Mouse (Mus musculus): ENCODE data around the gene AL732309.1. TPM values are rescaled to one million over a fixed set of nuclear protein-coding genes. Genes with fewer than 3 reads are reported as not detected.
A peak's percentile ranks its signal among the peaks of the same experiment; 100 is the strongest.

AL732309.1 gene
- 3.5 and 6.2 TPM in 2 replicates for polyA plus RNA-seq (2016; fragmentation: Nextera tagmentation; extraction: Ambion mirVana)

DNA sequence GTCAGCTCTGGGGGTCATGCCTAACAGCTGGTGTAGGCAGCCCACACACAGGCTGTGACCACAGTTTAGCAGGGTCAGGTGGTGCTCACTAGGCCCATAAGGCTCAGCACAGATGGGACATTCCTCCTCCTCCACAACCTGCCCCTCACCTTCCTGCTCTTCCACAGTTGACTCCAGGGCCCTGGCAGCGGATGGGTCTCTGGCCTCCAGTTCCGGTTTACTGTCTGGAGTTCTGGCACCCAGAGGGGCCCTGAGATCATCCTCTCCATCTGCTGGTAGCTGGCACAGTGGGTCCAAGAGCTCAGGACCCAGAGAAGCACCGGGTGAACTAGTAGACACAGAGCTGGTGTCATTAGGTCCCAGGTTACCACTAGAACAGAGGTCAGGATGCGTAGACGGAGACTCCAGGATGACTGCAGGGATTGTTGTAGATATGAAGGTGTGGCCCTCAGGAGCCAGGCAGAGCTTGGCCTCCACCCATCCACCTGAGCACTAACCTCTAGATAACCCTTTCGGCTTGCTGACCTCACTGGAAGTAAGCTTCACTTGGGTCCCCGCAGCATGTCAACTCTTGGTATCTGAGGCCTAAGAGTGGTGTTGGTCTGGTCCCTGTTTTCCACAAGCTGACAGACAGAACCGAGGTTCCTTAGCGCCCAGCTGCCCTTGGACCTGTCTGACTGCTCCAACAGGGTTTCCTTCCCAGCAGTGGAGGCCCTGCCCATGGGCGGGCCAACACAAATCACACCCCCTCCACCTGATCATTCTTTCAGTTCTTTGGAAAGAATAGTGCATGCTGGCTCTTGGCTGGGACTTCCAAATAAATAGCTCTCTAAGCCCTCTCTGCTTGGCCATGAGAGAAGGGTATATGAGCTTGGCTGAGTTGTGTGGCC lies at the start of gene AL732309.1:
Gene AL732309.1, minus strand, starts transcription at position 681 of the 890 bp plus-strand sequence.
- Histone ChIP-seq H3K27ac (no peak within 1 kb of the TSS), H3K36me3 (peaks cover 66% of the 10 kb centered on the region), H3K27me3 (peaks cover 13% of the 10 kb centered on the region), H3K4me2 (replicated peaks) (no peak within 1 kb of the TSS), H3K4me3 (no peak within 1 kb of the TSS), H3K4me1 (peaks cover 18% of the 10 kb centered on the region), H3K9me3 (replicated peaks) (no peaks in the 10 kb centered on the region), H3K9ac (no peak within 1 kb of the TSS)
- 87% methylated on average over 10 of the region's 10 CpGs for WGBS
- ATAC-seq (ENCODE audit: low FRiP score): no peak

DNA sequence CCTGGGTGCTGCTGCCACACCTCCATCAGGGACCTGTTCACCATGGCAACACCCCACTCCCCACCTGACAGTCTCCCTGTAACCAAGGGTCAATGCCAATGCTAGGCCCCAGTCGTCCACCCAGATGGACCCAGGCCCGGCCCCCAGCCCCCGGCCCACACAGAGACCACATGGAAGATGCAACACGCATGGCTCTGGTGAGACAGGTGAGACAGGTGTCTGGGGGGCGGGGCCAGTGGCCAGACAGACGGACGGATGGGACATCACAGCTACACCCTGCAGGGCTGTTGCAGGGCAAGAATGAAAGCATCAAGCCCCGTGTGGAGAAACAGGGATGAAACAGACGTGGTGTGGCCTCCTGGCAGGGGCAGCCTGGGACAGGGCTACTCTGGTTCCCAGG lies 47.0 kb upstream of the AL732309.1 start:
- Histone ChIP-seq H3K4me2 (replicated peaks) (no peak overlapping the region), H3K4me3 (no peak overlapping the region), H3K27me3 (peaks cover 93% of the 10 kb centered on the region), H3K27ac (no peak overlapping the region), H3K9ac (no peak overlapping the region), H3K36me3 (no peaks in the 10 kb centered on the region), H3K9me3 (replicated peaks) (no peaks in the 10 kb centered on the region), H3K4me1 (peaks cover 16% of the 10 kb centered on the region)
- no peak for ATAC-seq (ENCODE audit: low FRiP score)
- WGBS: 80% methylated on average over 9 of the region's 9 CpGs

DNA sequence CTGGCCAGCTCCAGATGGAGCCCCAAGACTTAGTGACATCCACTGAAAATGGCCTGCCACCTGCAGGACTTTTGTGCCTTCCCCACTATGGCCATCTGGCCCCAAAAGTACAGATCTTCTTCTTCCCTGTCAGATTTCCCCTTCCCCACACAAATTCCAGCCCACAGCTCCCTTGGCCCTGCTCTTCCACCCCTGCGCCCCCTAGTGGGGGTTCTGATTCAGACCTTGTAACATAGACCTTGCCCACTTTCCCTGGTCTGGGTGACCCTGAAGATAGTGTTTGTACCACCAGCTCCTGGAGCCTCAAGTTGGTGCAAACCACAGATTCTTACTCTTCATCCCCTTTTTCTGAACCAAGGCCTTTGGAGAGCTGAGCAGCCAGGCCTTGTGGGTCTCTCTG lies 46.2 kb upstream of the AL732309.1 start:
- no peak overlapping the region for H3K4me3 ChIP-seq
- H3K9me3 ChIP-seq (replicated peaks): no peaks in the 10 kb centered on the region
- WGBS: 0% methylated on average over 1 of the region's 1 CpGs
- H3K4me1 ChIP-seq: peaks cover 16% of the 10 kb centered on the region
- no peak overlapping the region for H3K27ac ChIP-seq
- ATAC-seq (ENCODE audit: low FRiP score): no peak
- H3K4me2 ChIP-seq (replicated peaks): no peak overlapping the region
- peaks cover 98% of the 10 kb centered on the region for H3K27me3 ChIP-seq
- no peak overlapping the region for H3K9ac ChIP-seq
- no peaks in the 10 kb centered on the region for H3K36me3 ChIP-seq

DNA sequence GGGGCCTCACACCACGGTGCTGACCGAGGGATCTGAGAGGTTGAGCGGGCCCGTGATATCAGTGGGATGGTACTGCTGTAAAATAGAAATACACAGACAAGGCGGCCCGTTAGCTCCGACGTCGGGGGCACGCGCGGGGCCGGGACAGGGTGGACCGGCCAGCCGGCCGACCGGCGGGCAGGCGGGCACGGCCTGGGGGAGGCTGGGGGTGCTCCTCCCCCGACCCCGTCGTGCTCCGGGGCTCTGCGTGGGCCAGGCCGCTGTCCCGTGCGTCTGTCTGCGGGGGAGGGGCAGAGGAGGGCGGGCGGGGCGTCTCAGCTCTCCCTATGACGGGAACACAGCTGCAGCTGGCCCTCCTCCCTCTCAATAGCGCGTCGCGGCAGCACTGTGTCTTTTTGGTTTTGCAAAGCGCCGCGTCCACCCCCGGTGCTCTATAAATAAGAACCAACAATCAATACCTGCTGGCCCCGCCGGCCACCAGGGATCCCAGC lies 45.4 kb upstream of the AL732309.1 start:
- H3K27me3 ChIP-seq: peaks cover 99% of the 10 kb centered on the region
- 8% methylated on average over 35 of the region's 43 CpGs for WGBS
- peak; percentile 49 for ATAC-seq (ENCODE audit: low FRiP score)

DNA sequence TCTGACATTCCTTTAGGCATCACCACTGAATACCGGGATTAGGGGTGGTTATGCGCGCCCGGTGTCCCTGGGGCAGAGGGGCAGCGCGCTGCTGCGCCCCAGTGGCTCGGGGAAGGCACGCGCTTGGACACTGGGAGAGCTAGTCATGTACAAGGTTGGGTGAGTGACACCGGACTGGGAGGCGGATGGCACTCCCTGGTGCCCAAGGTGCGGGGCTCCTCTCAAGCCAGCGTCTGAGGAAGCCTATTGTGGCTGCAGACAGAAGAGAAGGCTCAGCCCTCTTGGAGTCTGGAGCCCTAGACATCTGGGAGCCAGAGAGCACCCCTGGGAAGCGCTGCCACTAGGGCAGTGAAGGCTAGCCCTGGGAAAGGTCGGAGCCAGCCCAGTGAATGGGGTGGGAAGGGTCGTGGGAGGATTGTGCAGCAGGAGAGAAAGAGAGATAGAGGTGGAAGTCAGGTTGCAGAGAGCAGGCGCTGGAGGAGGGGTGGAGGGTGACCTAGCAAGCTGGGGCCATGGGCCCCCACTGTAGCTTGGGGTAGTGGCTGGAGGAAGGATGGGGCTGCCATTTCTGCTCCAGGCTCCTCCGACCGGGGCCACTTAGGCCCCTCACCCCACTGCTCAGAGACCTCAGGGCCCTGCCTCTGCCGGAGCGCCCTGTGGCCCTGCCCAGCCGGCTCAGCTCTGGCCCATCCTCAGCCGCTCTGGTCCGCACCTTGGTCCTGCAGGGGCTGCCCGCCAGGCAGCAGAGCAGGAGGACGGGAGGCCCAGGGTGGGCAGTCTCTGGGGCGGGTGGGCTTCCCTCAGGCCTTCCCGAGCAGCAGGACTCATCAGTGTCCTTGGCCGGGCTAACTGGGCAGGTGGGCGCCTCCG lies 44.8 kb upstream of the AL732309.1 start:
- peaks cover 94% of the 10 kb centered on the region for H3K27me3 ChIP-seq
- peaks cover under 1% of the 10 kb centered on the region for H3K36me3 ChIP-seq
- H3K9ac ChIP-seq: no peak overlapping the region
- 0 out of 2 replicates have a peak, but pooled peaks have one; percentile 12 for ATAC-seq (ENCODE audit: low FRiP score)
- WGBS: 8% methylated on average over 31 of the region's 32 CpGs
- peaks cover 16% of the 10 kb centered on the region for H3K4me1 ChIP-seq
- H3K27ac ChIP-seq: no peak overlapping the region
- no peaks in the 10 kb centered on the region for H3K9me3 ChIP-seq (replicated peaks)
- H3K4me2 ChIP-seq (replicated peaks): peak overlapping the region; percentile 47
- H3K4me3 ChIP-seq: peak overlapping the region; percentile 31; the same call in 1 of the 2 replicates

More for the DNA sequence above, 45.4 kb upstream of the AL732309.1 start:
- Histone ChIP-seq H3K4me3 (peak overlapping the region; percentile 31), H3K9ac (peak overlapping the region; percentile 54), H3K27ac (no peak overlapping the region), H3K36me3 (no peaks in the 10 kb centered on the region), H3K9me3 (replicated peaks) (no peaks in the 10 kb centered on the region), H3K4me2 (replicated peaks) (peak overlapping the region; percentile 47), H3K4me1 (peaks cover 16% of the 10 kb centered on the region)

DNA sequence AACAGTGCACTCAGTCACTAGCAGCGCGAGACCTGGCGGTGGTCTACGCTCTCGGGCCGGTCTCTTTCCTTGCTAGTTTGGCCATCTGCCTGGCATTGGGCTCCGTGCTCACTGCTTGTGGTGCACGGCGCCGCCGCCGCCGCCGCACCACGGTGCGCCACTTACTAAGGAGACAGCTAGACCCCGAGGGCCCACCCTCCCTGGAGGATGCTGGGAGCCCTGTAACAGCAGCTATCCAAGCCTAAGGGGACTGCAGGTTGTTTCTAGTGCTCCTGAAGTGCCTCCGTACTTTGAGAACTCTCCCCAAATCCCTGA lies 44.1 kb upstream of the AL732309.1 start:
- Histone ChIP-seq H3K27ac (no peak overlapping the region), H3K4me3 (no peak overlapping the region; the same call in 1 of the 2 replicates), H3K4me2 (replicated peaks) (peak overlapping the region; percentile 40; the same call in 1 of the 2 replicates), H3K4me1 (peaks cover 16% of the 10 kb centered on the region), H3K36me3 (peaks cover 7% of the 10 kb centered on the region), H3K9ac (0 out of 2 replicates have a peak overlapping the region, but pooled peaks have one; percentile 8), H3K9me3 (replicated peaks) (no peaks in the 10 kb centered on the region), H3K27me3 (peaks cover 89% of the 10 kb centered on the region)
- no peak for ATAC-seq (ENCODE audit: low FRiP score)
- under 1% methylated on average over 18 of the region's 18 CpGs for WGBS

DNA sequence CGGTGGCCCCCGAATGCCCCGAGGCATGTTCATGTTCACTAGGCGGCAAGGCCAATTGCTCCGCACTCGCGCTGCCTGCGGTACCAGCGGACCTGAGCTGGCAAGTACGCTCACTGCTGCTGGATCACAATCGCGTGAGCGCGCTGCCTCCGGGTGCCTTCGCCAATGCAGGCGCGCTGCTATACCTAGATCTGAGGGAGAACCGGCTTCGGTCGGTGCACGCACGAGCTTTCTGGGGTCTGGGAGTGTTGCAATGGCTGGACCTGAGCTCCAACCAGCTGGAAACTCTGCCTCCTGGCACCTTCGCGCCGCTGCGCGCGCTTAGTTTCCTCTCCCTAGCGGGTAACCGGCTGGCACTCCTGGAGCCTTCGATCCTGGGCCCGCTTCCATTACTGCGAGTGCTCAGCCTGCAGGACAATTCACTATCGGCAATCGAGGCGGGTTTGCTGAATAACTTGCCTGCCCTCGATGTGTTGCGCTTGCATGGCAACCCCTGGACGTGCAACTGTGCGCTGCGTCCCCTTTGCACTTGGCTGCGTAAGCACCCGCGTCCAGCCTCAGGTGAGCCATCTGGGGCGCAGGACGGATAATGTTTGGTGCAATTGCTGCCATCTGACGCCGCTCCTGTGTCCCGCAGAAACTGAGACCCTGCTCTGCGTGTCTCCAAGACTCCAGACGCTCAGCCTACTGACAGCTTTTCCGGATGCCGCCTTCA lies 43.6 kb upstream of the AL732309.1 start:
- no peak overlapping the region for H3K27ac ChIP-seq
- peaks cover 12% of the 10 kb centered on the region for H3K36me3 ChIP-seq
- peaks cover 84% of the 10 kb centered on the region for H3K27me3 ChIP-seq
- peaks cover 16% of the 10 kb centered on the region for H3K4me1 ChIP-seq
- peak overlapping the region; percentile 8; the same call in 1 of the 2 replicates for H3K9ac ChIP-seq
- WGBS: 2% methylated on average over 54 of the region's 54 CpGs
- no peak for ATAC-seq (ENCODE audit: low FRiP score)
- H3K4me3 ChIP-seq: peak overlapping the region; percentile 17
- H3K9me3 ChIP-seq (replicated peaks): no peaks in the 10 kb centered on the region
- H3K4me2 ChIP-seq (replicated peaks): peak overlapping the region; percentile 40

DNA sequence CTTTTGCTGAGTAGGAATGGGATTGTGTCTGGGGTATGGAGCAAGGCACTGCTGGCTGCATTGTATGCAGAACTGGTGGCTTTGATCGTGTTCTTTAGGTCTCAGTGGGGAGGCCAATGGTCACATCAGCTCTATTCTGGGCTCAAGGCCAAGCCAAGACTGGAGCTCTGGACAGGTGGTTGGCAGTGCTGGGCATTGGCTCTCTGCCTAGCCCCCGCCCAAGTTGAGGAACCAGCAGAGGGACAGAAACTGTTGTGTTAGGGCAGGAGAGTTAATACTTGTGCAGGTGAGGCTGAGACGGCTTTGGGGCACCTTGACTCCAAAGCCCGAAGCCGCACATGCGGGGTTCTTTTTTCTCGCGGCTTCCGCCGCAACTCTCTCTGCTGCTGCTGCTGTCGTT lies 43.0 kb upstream of the AL732309.1 start, which contains the start of gene Lrrc26:
Gene Lrrc26, plus strand, starts transcription at position 265 of the 400 bp plus-strand sequence.
- Histone ChIP-seq H3K36me3 (peaks cover 18% of the 10 kb centered on the region), H3K4me2 (replicated peaks) (peak within 1 kb of the TSS; percentile 40), H3K4me1 (peaks cover 16% of the 10 kb centered on the region), H3K9ac (peak within 1 kb of the TSS; percentile 8; the same call in 1 of the 2 replicates), H3K4me3 (peak within 1 kb of the TSS; percentile 17), H3K9me3 (replicated peaks) (no peaks in the 10 kb centered on the region), H3K27ac (no peak within 1 kb of the TSS), H3K27me3 (peaks cover 78% of the 10 kb centered on the region)
- 9% methylated on average over 11 of the region's 11 CpGs for WGBS
- no peak for ATAC-seq (ENCODE audit: low FRiP score)

DNA sequence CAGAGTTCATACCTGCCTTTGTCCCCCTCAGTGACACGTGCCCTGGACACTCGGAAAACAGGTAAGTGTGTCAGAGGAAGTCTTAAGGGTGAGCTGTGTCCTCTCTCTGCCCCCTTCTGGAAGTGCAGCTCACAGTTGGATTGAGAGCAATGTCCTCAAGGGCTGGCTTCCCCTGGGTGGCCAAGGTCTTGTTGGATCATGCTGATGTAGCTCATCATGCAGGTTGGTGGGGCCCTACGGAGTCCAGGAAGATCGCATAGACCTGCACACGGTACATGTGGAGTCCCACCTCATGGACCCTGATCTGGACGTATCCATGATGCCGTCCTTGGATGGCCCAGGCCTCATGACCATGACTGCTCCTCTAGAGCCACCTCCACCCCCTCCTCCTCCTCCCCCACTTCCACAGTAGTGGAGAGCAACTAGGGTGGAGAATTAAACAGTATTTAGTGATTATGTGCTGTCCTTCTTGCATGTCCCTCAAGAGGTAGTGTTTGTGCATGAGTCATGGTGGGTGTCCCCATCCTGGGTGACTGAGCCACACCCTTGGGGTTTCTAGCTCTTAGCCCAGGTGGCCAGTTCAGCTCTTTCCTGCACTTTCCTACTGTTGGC lies 42.2 kb upstream of the AL732309.1 start:
- Histone ChIP-seq H3K27ac (no peak overlapping the region), H3K4me1 (peaks cover 16% of the 10 kb centered on the region), H3K9ac (no peak overlapping the region), H3K36me3 (peaks cover 26% of the 10 kb centered on the region), H3K4me2 (replicated peaks) (no peak overlapping the region), H3K9me3 (replicated peaks) (no peaks in the 10 kb centered on the region), H3K4me3 (no peak overlapping the region), H3K27me3 (peaks cover 69% of the 10 kb centered on the region)
- ATAC-seq (ENCODE audit: low FRiP score): no peak
- 81% methylated on average over 7 of the region's 7 CpGs for WGBS

DNA sequence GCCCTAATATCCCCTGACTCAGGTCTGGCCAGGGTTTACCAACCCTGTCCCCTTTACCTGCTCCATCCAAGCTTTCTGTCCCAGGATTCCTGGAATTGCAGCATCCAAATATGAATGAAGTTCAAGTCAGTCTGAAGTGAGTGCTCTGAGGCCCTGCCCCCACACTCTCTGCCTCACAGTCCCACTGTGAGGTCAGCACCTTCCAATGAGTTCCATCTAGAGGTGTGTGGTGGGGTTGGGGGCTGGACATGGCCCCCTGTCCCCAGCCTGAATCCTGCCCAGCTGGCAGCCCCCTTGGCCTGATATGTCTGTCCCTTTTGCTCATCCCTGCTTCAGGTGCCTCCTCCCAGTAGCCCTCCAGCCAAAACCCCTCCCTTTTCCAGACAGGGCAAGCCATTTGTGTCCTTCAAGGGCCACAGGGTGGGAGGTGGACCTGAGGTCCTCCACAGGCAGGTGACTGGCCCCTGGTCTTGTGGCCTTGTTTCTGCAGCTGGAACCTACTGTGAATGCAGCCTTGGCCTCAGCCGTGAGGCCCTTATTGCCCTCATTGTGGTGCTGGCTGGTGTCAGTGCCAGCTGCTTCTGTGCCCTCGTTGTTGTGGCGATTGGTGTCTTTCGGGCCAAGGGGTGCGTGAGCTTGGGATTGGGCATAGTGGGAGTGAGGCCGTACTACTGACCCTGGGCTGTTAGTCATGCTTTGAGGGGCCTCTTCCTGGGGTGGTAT lies 41.4 kb upstream of the AL732309.1 start, which contains the start of gene Tmem210:
Gene Tmem210, plus strand, starts transcription at position 219 of the 723 bp plus-strand sequence.
- 89% methylated on average over 6 of the region's 6 CpGs for WGBS
- H3K27ac ChIP-seq: no peak within 1 kb of the TSS
- H3K4me3 ChIP-seq: no peak within 1 kb of the TSS
- H3K4me1 ChIP-seq: peaks cover 16% of the 10 kb centered on the region
- H3K4me2 ChIP-seq (replicated peaks): no peak within 1 kb of the TSS
- ATAC-seq (ENCODE audit: low FRiP score): no peak
- H3K36me3 ChIP-seq: peaks cover 33% of the 10 kb centered on the region
- H3K9ac ChIP-seq: no peak within 1 kb of the TSS
- H3K9me3 ChIP-seq (replicated peaks): no peaks in the 10 kb centered on the region
- H3K27me3 ChIP-seq: peaks cover 62% of the 10 kb centered on the region
